Mouse (Mus musculus) MEL (cell line): ENCODE measurements around the gene Atxn2l. TPM values are rescaled to one million over a fixed set of nuclear protein-coding genes. Genes with fewer than 3 reads are reported as not detected.

ENCODE experiments used
- DNase-seq: peaks from one replicate; pipeline ENCODE4 v3.0.0; 2011; ENCODE audit warnings: low read depth, low spot score
- H3K27ac ChIP-seq: 2 replicates; pipeline ENCODE4 v1.5.1; 2012; ENCODE audit warnings: low read depth, mild to moderate bottlenecking, control low read depth, low read length, moderate library complexity; ENCODE audit not compliant: control insufficient read depth
- H3K27me3 ChIP-seq, 2 experiments: fragments of 150-350 bp in 1 of 2; sonication (generic) in 1 of 2; 2 replicates each; pipeline ENCODE4 v1.6.1; 2012; ENCODE audit warnings: low read length in 2 of 2, mild to moderate bottlenecking in 2 of 2, improper control_type of control experiment in 1 of 2, moderate library complexity in 1 of 2; ENCODE audit not compliant: insufficient read depth in 2 of 2, control insufficient read depth in 1 of 2
- H3K36me3 ChIP-seq, 2 experiments: 2 replicates each; pipeline ENCODE4 v1.6.1; 2012 to 2014; ENCODE audit warnings: low read length in 2 of 2, improper control_type of control experiment in 1 of 2, inconsistent platforms in 1 of 2, mild to moderate bottlenecking in 1 of 2; ENCODE audit not compliant: insufficient read depth in 2 of 2, control insufficient read depth in 1 of 2
- H3K4me1 ChIP-seq, 2 experiments: fragments of 150-350 bp in 1 of 2; sonication (generic) in 1 of 2; 2 replicates each; pipeline ENCODE4 v1.6.1; 2012; ENCODE audit warnings: low read length in 2 of 2, improper control_type of control experiment in 1 of 2, mild to moderate bottlenecking in 1 of 2; ENCODE audit not compliant: insufficient read depth in 2 of 2, control insufficient read depth in 1 of 2
- H3K4me3 ChIP-seq, 2 experiments: fragments of 150-350 bp in 1 of 2; sonication (generic) in 1 of 2; 2 replicates each; pipeline ENCODE4 v1.5.1; 2012; ENCODE audit warnings: low read depth in 2 of 2, low read length in 2 of 2, mild to moderate bottlenecking in 2 of 2, moderate library complexity in 2 of 2, control low read depth in 1 of 2, improper control_type of control experiment in 1 of 2; ENCODE audit not compliant: control insufficient read depth in 1 of 2, insufficient read depth in 1 of 2
- H3K79me2 ChIP-seq: 2 replicates; pipeline ENCODE4 v1.6.1; 2012; ENCODE audit warnings: mild to moderate bottlenecking, low read length, moderate library complexity; ENCODE audit not compliant: control insufficient read depth, poor library complexity, insufficient read depth
- H3K9ac ChIP-seq: 2 replicates; pipeline ENCODE4 v1.6.1; 2012; ENCODE audit warnings: low read depth, mild to moderate bottlenecking, control low read depth, low read length, moderate library complexity; ENCODE audit not compliant: control insufficient read depth, poor library complexity, severe bottlenecking
- H3K9me3 ChIP-seq: fragments of 150-350 bp; sonication (generic); replicated peaks from 2 replicates; pipeline ENCODE4 v1.6.1; 2012; ENCODE audit warnings: mild to moderate bottlenecking, low read length, improper control_type of control experiment, moderate library complexity; ENCODE audit not compliant: insufficient read depth
- E2F4 ChIP-seq: IDR thresholded peaks from 2 replicates; pipeline ENCODE4 v1.6.1; 2011; ENCODE audit warnings: low read depth, low read length, improper control_type of control experiment, borderline replicate concordance
- EP300 ChIP-seq, 2 experiments: IDR thresholded peaks; 2 replicates each; pipeline ENCODE4 v1.6.1; 2011; ENCODE audit warnings: improper control_type of control experiment in 2 of 2, low read length in 2 of 2, low read depth in 1 of 2, mild to moderate bottlenecking in 1 of 2
- GATA1 ChIP-seq: IDR thresholded peaks from 2 replicates; pipeline ENCODE4 v1.6.1; 2011; ENCODE audit warnings: low read depth, low read length, improper control_type of control experiment
- HCFC1 ChIP-seq: IDR thresholded peaks from 2 replicates; pipeline ENCODE4 v1.6.1; 2012; ENCODE audit warnings: low read depth, mild to moderate bottlenecking, inconsistent platforms, low read length, improper control_type of control experiment, moderate library complexity
- MXI1 ChIP-seq: IDR thresholded peaks from 2 replicates; pipeline ENCODE4 v1.6.1; 2011; ENCODE audit warnings: mild to moderate bottlenecking, low read depth, low read length, improper control_type of control experiment
- MYB ChIP-seq: IDR thresholded peaks from 2 replicates; pipeline ENCODE4 v1.6.1; 2011; ENCODE audit warnings: mild to moderate bottlenecking, low read depth, low read length, improper control_type of control experiment
- NELFE ChIP-seq: IDR thresholded peaks from 2 replicates; pipeline ENCODE4 v1.6.1; 2011; ENCODE audit warnings: low read depth, low read length, improper control_type of control experiment
- POLR2AphosphoS2 ChIP-seq: IDR thresholded peaks from 2 replicates; pipeline ENCODE4 v1.6.1; 2011; ENCODE audit warnings: low read length, improper control_type of control experiment
- RAD21 ChIP-seq: IDR thresholded peaks from 2 replicates; pipeline ENCODE4 v1.6.1; 2011; ENCODE audit warnings: mild to moderate bottlenecking, low read depth, low read length, improper control_type of control experiment
- SIN3A ChIP-seq: IDR thresholded peaks from 2 replicates; pipeline ENCODE4 v1.6.1; 2012; ENCODE audit warnings: low read length, improper control_type of control experiment, inconsistent platforms
- TCF12 ChIP-seq: IDR thresholded peaks from 2 replicates; pipeline ENCODE4 v1.6.1; 2014; ENCODE audit warnings: low read depth, mild to moderate bottlenecking, inconsistent platforms, low read length, improper control_type of control experiment, moderate library complexity
- USF1 ChIP-seq: IDR thresholded peaks from 2 replicates; pipeline ENCODE4 v1.6.1; 2014; ENCODE audit warnings: low read depth, mild to moderate bottlenecking, inconsistent platforms, low read length, improper control_type of control experiment, moderate library complexity
- USF2 ChIP-seq, 2 experiments: IDR thresholded peaks; 2 replicates each; pipeline ENCODE4 v1.6.1; 2011 to 2012; ENCODE audit warnings: improper control_type of control experiment in 2 of 2, low read length in 2 of 2, borderline replicate concordance in 1 of 2, inconsistent platforms in 1 of 2, low read depth in 1 of 2, mild to moderate bottlenecking in 1 of 2; ENCODE audit not compliant: insufficient read depth in 1 of 2
- ZC3H11A ChIP-seq: IDR thresholded peaks from 2 replicates; pipeline ENCODE4 v1.6.1; 2012; ENCODE audit warnings: low read depth, mild to moderate bottlenecking, inconsistent platforms, low read length, improper control_type of control experiment
- ZMIZ1 ChIP-seq: IDR thresholded peaks from 2 replicates; pipeline ENCODE4 v1.6.1; 2012; ENCODE audit warnings: low read depth, mild to moderate bottlenecking, inconsistent platforms, low read length, improper control_type of control experiment, moderate library complexity
- ZNF384 ChIP-seq: IDR thresholded peaks from 2 replicates; pipeline ENCODE4 v1.6.1; 2012; ENCODE audit warnings: low read depth, mild to moderate bottlenecking, inconsistent platforms, low read length, improper control_type of control experiment
- polyA plus RNA-seq, 2 experiments: library from polyadenylated mRNA; stranded (reverse) in 1 of 2; unstranded in 1 of 2; fragments of >175 nt in 1 of 2; fragments of >200 nt in 1 of 2; gene quantifications; 2 replicates each; pipeline versions ENCODE4 v1.2.1 to v1.2.4; 2012; ENCODE audit warnings: low replicate concordance in 2 of 2, low read depth in 1 of 2; ENCODE audit not compliant: insufficient read length in 2 of 2, insufficient read depth in 1 of 2, missing spikeins in 1 of 2
- total RNA-seq: library from RNA; depleted of rRNA; stranded (reverse); fragments of 300-350 nt; gene quantifications from 2 replicates; pipeline ENCODE4 v1.2.3, GENCODE M21; 2012

Gene Atxn2l
- total and polyA plus RNA-seq, 3 experiments, result 40.8 to 821 (median 218) TPM

DNA sequence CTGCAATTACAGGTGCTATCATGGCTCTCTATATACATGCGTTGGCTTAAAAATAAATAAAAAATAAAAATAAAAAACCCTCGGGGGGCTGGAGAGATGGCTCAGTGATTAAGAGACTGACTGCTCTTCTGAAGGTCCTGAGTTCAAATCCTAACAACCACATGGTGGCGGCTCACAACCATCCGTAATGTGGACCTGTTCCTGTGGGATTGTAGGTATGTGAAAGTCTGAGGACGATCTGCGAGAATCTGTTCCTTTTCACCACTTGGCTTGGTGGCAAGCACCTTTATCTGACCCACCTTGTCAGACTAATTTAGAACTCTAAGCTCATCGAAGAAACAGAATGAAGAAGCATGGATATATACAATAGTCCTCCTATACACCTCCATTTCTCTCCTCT, 3.8 kb downstream of the Atxn2l start:
- no peak overlapping the region for H3K9ac ChIP-seq
- TF ChIP-seq TCF12 (no peak), NELFE (no peak), POLR2AphosphoS2 (no peak), RAD21 (no peak), EP300 (IDR thresholded peaks at IDR 0.05; ENCODE audit: low read depth in 1 of 2, low read length in 2 of 2) (no peak), E2F4 (no peak), ZMIZ1 (no peak), HCFC1 (no peak), USF1 (no peak), MXI1 (no peak), SIN3A (no peak), USF2 (IDR thresholded peaks at IDR 0.05; ENCODE audit: borderline replicate concordance in 1 of 2, insufficient read depth in 1 of 2, low read depth in 1 of 2, low read length in 2 of 2) (no peak), ZC3H11A (no peak), ZNF384 (no peak)

DNA sequence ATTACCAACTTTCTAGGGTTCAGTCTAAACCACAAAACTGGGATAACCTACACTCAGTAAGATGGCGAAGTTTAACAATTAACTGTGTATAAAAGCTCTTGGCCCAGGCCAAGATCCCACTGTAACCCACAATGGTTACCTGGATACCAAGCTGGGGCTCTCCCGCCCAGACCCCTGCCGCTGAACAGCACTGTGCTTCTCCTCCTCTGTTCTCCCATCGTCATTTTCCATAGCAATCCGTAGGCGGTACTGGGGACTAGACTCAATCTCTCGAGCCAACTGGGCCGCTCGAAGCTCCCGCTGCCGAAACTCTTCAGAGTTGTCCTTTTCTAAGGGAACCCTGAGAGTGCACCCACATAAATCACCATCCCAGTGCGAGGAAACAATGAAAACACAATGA, 5.3 kb downstream of the Atxn2l start:
- Histone ChIP-seq H3K4me3 (no peak overlapping the region), H3K9ac (no peak overlapping the region), H3K4me1 (peaks cover 2 to 12% of the 10 kb centered on the region in 2 experiments; a peak in 3 of 4 replicates), H3K36me3 (peaks cover 33 to 61% of the 10 kb centered on the region in 2 experiments), H3K9me3 (no peaks in the 10 kb centered on the region), H3K79me2 (peaks cover 43% of the 10 kb centered on the region), H3K27ac (no peak overlapping the region), H3K27me3 (no peaks in the 10 kb centered on the region)
- TF ChIP-seq NELFE, result no peak
- TF ChIP-seq GATA1, result no peak
- no peak for TF ChIP-seq RAD21
- no peak for TF ChIP-seq POLR2AphosphoS2
- no peak for TF ChIP-seq MYB
- no peak for DNase-seq

More for the DNA sequence above, 3.8 kb downstream of the Atxn2l start:
- no peaks in the 10 kb centered on the region for H3K27me3 ChIP-seq
- DNase-seq, result no peak
- peaks cover 38 to 53% of the 10 kb centered on the region in 2 experiments for H3K36me3 ChIP-seq
- peaks cover 4 to 12% of the 10 kb centered on the region in 2 experiments; a peak in 3 of 4 replicates for H3K4me1 ChIP-seq
- H3K27ac ChIP-seq, result no peak overlapping the region
- no peaks in the 10 kb centered on the region for H3K9me3 ChIP-seq
- peaks cover 45% of the 10 kb centered on the region for H3K79me2 ChIP-seq
- no peak overlapping the region for H3K4me3 ChIP-seq
